9 mouse cellular contexts compared by ENCODE assay signal in the genomic region with DNA sequence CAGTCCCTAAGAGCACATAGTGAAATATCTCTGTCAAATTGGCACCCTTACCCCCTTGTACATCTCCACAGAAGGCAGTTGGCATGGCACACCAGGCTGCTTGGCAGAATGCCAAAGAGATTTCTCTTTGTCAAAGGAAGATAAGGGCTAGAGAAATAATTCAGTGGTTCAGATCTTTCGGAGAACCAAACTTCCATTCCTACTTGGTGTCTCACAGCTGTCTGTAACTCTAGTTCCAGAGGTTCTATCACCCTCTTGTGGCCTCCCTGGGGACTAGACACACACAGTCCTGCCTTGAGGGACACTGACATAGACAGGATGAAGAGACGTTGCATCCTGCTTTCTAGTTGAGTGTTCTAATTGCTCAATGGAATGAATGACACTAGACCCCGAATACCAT. TPM values are rescaled to one million over a fixed set of nuclear protein-coding genes. Genes with fewer than 3 reads are reported as not detected.
DNase-seq lines count a peak whose midpoint lies in the region; ATAC-seq and TF ChIP-seq lines count a peak whose summit lies in the region.
"Had no signal": no experiment of that assay in that cellular context is flagged by ENCODE, and none has a peak within 500 bp of the region (broad histone marks: within the 10 kb centered on the region; RNA-seq: fewer than 3 reads in every experiment).

No protein-coding gene starts in this region.

- H3K27ac ChIP-seq in liver, embryonic 14.5 days, result peak overlapping the region; percentile 48
- H3K27ac ChIP-seq: neural tube, embryonic 13.5 days had no signal

- peak overlapping the region; percentile 46 to 91 for H3K4me3 ChIP-seq in liver, embryonic 14.5 days (ENCODE audit: insufficient read depth in 1 of 2, low read depth in 2 of 2, low read length in 2 of 2)
- H3K4me3 ChIP-seq: neural tube, embryonic 13.5 days had no signal

- no peaks in the 10 kb centered on the region for H3K9me3 ChIP-seq in liver, embryonic 14.5 days (ENCODE audit: control insufficient read depth, low read length)
- H3K9me3 ChIP-seq: neural tube, embryonic 13.5 days had no signal

- no peak for TF ChIP-seq EP300 in liver, embryonic 14.5 days (IDR thresholded peaks at IDR 0.05; ENCODE audit: low read depth)

- DNase-seq in cerebellum, adult 11 months, result peak; percentile 4
- no peak for DNase-seq in cerebellum, adult 11-12 months
- peak; percentile 42 for DNase-seq in spleen, adult 12 weeks (ENCODE audit: low spot score)
- no peak for DNase-seq in spleen, adult 18-20 months
- peak; percentile 72 to 81 (median 75) for DNase-seq in liver, embryonic 14.5 days (ENCODE audit: low read depth in 3 of 3, low spot score in 3 of 3)
- no peak for DNase-seq in ovary, postnatal 36 days (ENCODE audit: low spot score)
- no peak for DNase-seq in gastrocnemius, postnatal 14 days

- H3K27me3 ChIP-seq in liver, embryonic 14.5 days (ENCODE audit: control insufficient read depth, insufficient read depth, low read length), result no peaks in the 10 kb centered on the region

- peaks cover 16 to 19% of the 10 kb centered on the region in 2 experiments for H3K4me1 ChIP-seq in liver, embryonic 14.5 days (replicated peaks; ENCODE audit: control insufficient read depth in 2 of 2, insufficient read depth in 2 of 2, low read length in 1 of 2)

- WGBS in liver, embryonic 14.5 days (ENCODE audit: insufficient replicate concordance), result 5% methylated on average over 3 of the region's 3 CpGs

- no peaks in the 10 kb centered on the region; the same call in 1 of the 2 replicates for H3K36me3 ChIP-seq in liver, embryonic 14.5 days (replicated peaks; ENCODE audit: control insufficient read depth, insufficient read depth, low read depth)
- H3K36me3 ChIP-seq: neural tube, embryonic 13.5 days had no signal

- peak; percentile 76 for ATAC-seq in erythroblast, adult 5-6 weeks (replicated peaks; ENCODE audit: low FRiP score, poor library complexity, severe bottlenecking)
- peak; percentile 63 for ATAC-seq in liver, embryonic 14.5 days (ENCODE audit: insufficient read depth)

- H3K9ac ChIP-seq in liver, embryonic 14.5 days (replicated peaks), result peak overlapping the region; percentile 53
- H3K9ac ChIP-seq: neural tube, embryonic 13.5 days had no signal

- peak; percentile 90 for TF ChIP-seq CTCF in liver, embryonic 14.5 days (IDR thresholded peaks at IDR 0.05; ENCODE audit: low read depth)

- intact Hi-C loops in gastrocnemius, postnatal 14 days (cut with DNase I; ENCODE audit: low total_unique reads), result no loop called here

- H3K4me2 ChIP-seq in liver, embryonic 14.5 days (ENCODE audit: low read depth), result peak overlapping the region; percentile 98
- H3K4me2 ChIP-seq: neural tube, embryonic 13.5 days had no signal

RNA-seq across cellular contexts. Expression of a gene that starts 2.7 kb away (rescaled TPM):
- total RNA-seq in erythroblast, adult 5-6 weeks (2015; ENCODE audit: low replicate concordance), result 33.4 and 40.5 TPM in 2 replicates
- total RNA-seq in erythroblast, adult 5-6 weeks (2017; ENCODE audit: low replicate concordance), result 33.8 and 48.9 TPM in 2 replicates
- 7.0 and 9.3 TPM in 2 replicates for polyA plus RNA-seq in liver, embryonic 14.5 days (2012; rRNA removed)
- 21.6 and 28.5 TPM in 2 replicates for polyA plus RNA-seq in liver, embryonic 14.5 days (2014; fragmentation: Nextera tagmentation; extraction: Ambion mirVana)
- under 1 TPM in 1 of 2 experiments, not detected in 1; 0.40 TPM for total RNA-seq in gastrocnemius, postnatal 14 days (2021)

RNA-seq across cellular contexts. Expression of a gene that starts 35.6 kb away (rescaled TPM):
- total RNA-seq in erythroblast, adult 5-6 weeks (2015; ENCODE audit: low replicate concordance), result 10.6 and 15.9 TPM in 2 replicates
- 16.3 and 20.1 TPM in 2 replicates for total RNA-seq in erythroblast, adult 5-6 weeks (2017; ENCODE audit: low replicate concordance)
- 15.2 and 21.1 TPM in 2 replicates for polyA plus RNA-seq in liver, embryonic 14.5 days (2012; rRNA removed)
- 38.2 and 41.4 TPM in 2 replicates for polyA plus RNA-seq in liver, embryonic 14.5 days (2014; fragmentation: Nextera tagmentation; extraction: Ambion mirVana)
- total RNA-seq in gastrocnemius, postnatal 14 days (2021), result 10 to 100 TPM; 21.3 to 26.2 TPM

RNA-seq across cellular contexts. Expression of a gene that starts 35.6 kb away (rescaled TPM):
- total RNA-seq in erythroblast, adult 5-6 weeks (2015; ENCODE audit: low replicate concordance), result 0.63 TPM in 1 of 2 replicates, not detected in the other
- total RNA-seq in erythroblast, adult 5-6 weeks (2017; ENCODE audit: low replicate concordance), result 0.60 and 0.98 TPM in 2 replicates
- polyA plus RNA-seq in liver, embryonic 14.5 days (2012; rRNA removed), result 0.80 and 1.7 TPM in 2 replicates
- polyA plus RNA-seq in liver, embryonic 14.5 days (2014; fragmentation: Nextera tagmentation; extraction: Ambion mirVana), result 3.5 and 3.8 TPM in 2 replicates
- total RNA-seq in gastrocnemius, postnatal 14 days (2021), result 1 to 10 TPM; 3.7 to 4.3 TPM

Comparison
In these comparisons a context has a peak if more than half of its experiments do, and no peak if none do; other contexts are left out.
1. DNase-seq: peak in cerebellum, adult 11 months (single experiment), spleen, adult 12 weeks (single experiment) and liver, embryonic 14.5 days (3 of 3); none in cerebellum, adult 11-12 months (single experiment), spleen, adult 18-20 months (0 of 2), ovary, postnatal 36 days (single experiment) and gastrocnemius, postnatal 14 days (single experiment).
2. RNA of a gene that starts 2.7 kb away (total RNA-seq): 33.4 to 48.9 TPM in erythroblast, adult 5-6 weeks; 0.40 TPM in gastrocnemius, postnatal 14 days; every median in the first group is over 10 times any median in the second.